Mouse (Mus musculus): ENCODE measurements at regions not wholly inside any gene's neighbourhood (a gene's known extent, or its start where the extent isn't known, plus 50 kb on each side); places are given as distances from the start of the nearest gene placed in this dataset.

- no peak overlapping the region for H3K9ac ChIP-seq (replicated peaks; ENCODE audit: low read depth, low read length)
- H3K27ac ChIP-seq (ENCODE audit: low read depth, low read length), result no peak overlapping the region
- no peak for ATAC-seq (ENCODE audit: low read depth)
- H3K4me3 ChIP-seq (ENCODE audit: low read depth, low read length), result no peak overlapping the region
- H3K4me1 ChIP-seq (ENCODE audit: control insufficient read depth, insufficient read depth, low read length), result peaks cover 21% of the 10 kb centered on the region; the same call in 1 of the 2 replicates
- H3K36me3 ChIP-seq (ENCODE audit: control insufficient read depth, insufficient read depth, low read length), result no peaks in the 10 kb centered on the region
- H3K27me3 ChIP-seq (ENCODE audit: control insufficient read depth, insufficient read depth, low read length), result no peaks in the 10 kb centered on the region
- WGBS, result 83% methylated on average over 3 of the region's 3 CpGs
- no peak overlapping the region for H3K4me2 ChIP-seq (ENCODE audit: low read depth, low read length)
- no peaks in the 10 kb centered on the region for H3K9me3 ChIP-seq (ENCODE audit: control insufficient read depth, low read length)
These were observed 155.7 kb upstream of the Ccdc122 start for GRCm38 (mm10) chr14:76880851-76881250.

- 83% methylated on average over 5 of the region's 5 CpGs for WGBS
- H3K4me3 ChIP-seq (ENCODE audit: low read depth, low read length), result no peak overlapping the region
- H3K36me3 ChIP-seq (ENCODE audit: control insufficient read depth, insufficient read depth, low read length), result no peaks in the 10 kb centered on the region
- no peak for ATAC-seq (ENCODE audit: low read depth)
- H3K27ac ChIP-seq (ENCODE audit: low read depth, low read length), result no peak overlapping the region
- H3K9me3 ChIP-seq (ENCODE audit: control insufficient read depth, low read length), result no peaks in the 10 kb centered on the region
- no peak overlapping the region for H3K9ac ChIP-seq (replicated peaks; ENCODE audit: low read depth, low read length)
- no peak overlapping the region for H3K4me2 ChIP-seq (ENCODE audit: low read depth, low read length)
- H3K27me3 ChIP-seq (ENCODE audit: control insufficient read depth, insufficient read depth, low read length), result no peaks in the 10 kb centered on the region
- H3K4me1 ChIP-seq (ENCODE audit: control insufficient read depth, insufficient read depth, low read length), result peaks cover 16% of the 10 kb centered on the region; the same call in 1 of the 2 replicates
These were observed 159.3 kb upstream of the Ccdc122 start for GRCm38 (mm10) chr14:76877306-76877705.

GRCm38 (mm10) chr14:76876015-76876414 lies 160.6 kb upstream of the Ccdc122 start:
- no peaks in the 10 kb centered on the region for H3K27me3 ChIP-seq (ENCODE audit: control insufficient read depth, insufficient read depth, low read length)
- H3K4me2 ChIP-seq (ENCODE audit: low read depth, low read length), result no peak overlapping the region
- H3K9ac ChIP-seq (replicated peaks; ENCODE audit: low read depth, low read length), result no peak overlapping the region
- H3K36me3 ChIP-seq (ENCODE audit: control insufficient read depth, insufficient read depth, low read length), result no peaks in the 10 kb centered on the region
- no peak overlapping the region for H3K27ac ChIP-seq (ENCODE audit: low read depth, low read length)
- H3K4me3 ChIP-seq (ENCODE audit: low read depth, low read length), result no peak overlapping the region
- H3K4me1 ChIP-seq (ENCODE audit: control insufficient read depth, insufficient read depth, low read length), result peaks cover 14% of the 10 kb centered on the region; the same call in 1 of the 2 replicates
- H3K9me3 ChIP-seq (ENCODE audit: control insufficient read depth, low read length), result no peaks in the 10 kb centered on the region
- whole genome bisulfite sequencing, result 55% methylated on average over 7 of the region's 7 CpGs
- ATAC-seq (ENCODE audit: low read depth), result peak; percentile 42; the same call in 1 of the 2 replicates

GRCm38 (mm10) chr14:76875266-76875900 lies 161.2 kb upstream of the Ccdc122 start:
- peaks cover 14% of the 10 kb centered on the region; the same call in 1 of the 2 replicates for H3K4me1 ChIP-seq (ENCODE audit: control insufficient read depth, insufficient read depth, low read length)
- H3K36me3 ChIP-seq (ENCODE audit: control insufficient read depth, insufficient read depth, low read length), result no peaks in the 10 kb centered on the region
- H3K9ac ChIP-seq (replicated peaks; ENCODE audit: low read depth, low read length), result no peak overlapping the region
- WGBS, result 45% methylated on average over 8 of the region's 8 CpGs
- H3K4me2 ChIP-seq (ENCODE audit: low read depth, low read length), result no peak overlapping the region
- peak overlapping the region; percentile 66; the same call in 1 of the 2 replicates for H3K27ac ChIP-seq (ENCODE audit: low read depth, low read length)
- H3K27me3 ChIP-seq (ENCODE audit: control insufficient read depth, insufficient read depth, low read length), result no peaks in the 10 kb centered on the region
- no peaks in the 10 kb centered on the region for H3K9me3 ChIP-seq (ENCODE audit: control insufficient read depth, low read length)
- peak; percentile 29; the same call in 1 of the 2 replicates for ATAC-seq (ENCODE audit: low read depth)
- H3K4me3 ChIP-seq (ENCODE audit: low read depth, low read length), result no peak overlapping the region

- ATAC-seq (ENCODE audit: low read depth), result peak; percentile 81
- peak overlapping the region; percentile 66; the same call in 1 of the 2 replicates for H3K27ac ChIP-seq (ENCODE audit: low read depth, low read length)
- no peak overlapping the region for H3K9ac ChIP-seq (replicated peaks; ENCODE audit: low read depth, low read length)
These were observed 161.9 kb upstream of the Ccdc122 start for GRCm38 (mm10) chr14:76874542-76875265.

GRCm38 (mm10) chr14:76873684-76874083 lies 162.9 kb upstream of the Ccdc122 start:
- Histone ChIP-seq H3K4me3 (ENCODE audit: low read depth, low read length) (no peak overlapping the region), H3K9ac (replicated peaks; ENCODE audit: low read depth, low read length) (no peak overlapping the region), H3K27me3 (ENCODE audit: control insufficient read depth, insufficient read depth, low read length) (no peaks in the 10 kb centered on the region), H3K4me2 (ENCODE audit: low read depth, low read length) (no peak overlapping the region), H3K36me3 (ENCODE audit: control insufficient read depth, insufficient read depth, low read length) (no peaks in the 10 kb centered on the region), H3K27ac (ENCODE audit: low read depth, low read length) (no peak overlapping the region), H3K4me1 (ENCODE audit: control insufficient read depth, insufficient read depth, low read length) (peaks cover 14% of the 10 kb centered on the region; the same call in 1 of the 2 replicates), H3K9me3 (ENCODE audit: control insufficient read depth, low read length) (0 out of 2 replicates have a peak, but pooled peaks cover 5% of the 10 kb centered on the region)
- ATAC-seq (ENCODE audit: low read depth), result no peak
- WGBS, result 81% methylated on average over 5 of the region's 5 CpGs

More at GRCm38 (mm10) chr14:76874542-76875265, 161.9 kb upstream of the Ccdc122 start:
- no peaks in the 10 kb centered on the region for H3K9me3 ChIP-seq (ENCODE audit: control insufficient read depth, low read length)
- H3K4me2 ChIP-seq (ENCODE audit: low read depth, low read length), result no peak overlapping the region
- no peaks in the 10 kb centered on the region for H3K36me3 ChIP-seq (ENCODE audit: control insufficient read depth, insufficient read depth, low read length)
- peaks cover 14% of the 10 kb centered on the region; the same call in 1 of the 2 replicates for H3K4me1 ChIP-seq (ENCODE audit: control insufficient read depth, insufficient read depth, low read length)
- no peaks in the 10 kb centered on the region for H3K27me3 ChIP-seq (ENCODE audit: control insufficient read depth, insufficient read depth, low read length)
- H3K4me3 ChIP-seq (ENCODE audit: low read depth, low read length), result no peak overlapping the region
- 20% methylated on average over 8 of the region's 8 CpGs for WGBS

GRCm38 (mm10) chr14:76872976-76873375 lies 163.6 kb upstream of the Ccdc122 start:
- Histone ChIP-seq H3K9me3 (ENCODE audit: control insufficient read depth, low read length) (0 out of 2 replicates have a peak, but pooled peaks cover 5% of the 10 kb centered on the region), H3K4me2 (ENCODE audit: low read depth, low read length) (no peak overlapping the region), H3K27me3 (ENCODE audit: control insufficient read depth, insufficient read depth, low read length) (no peaks in the 10 kb centered on the region), H3K4me1 (ENCODE audit: control insufficient read depth, insufficient read depth, low read length) (peaks cover 14% of the 10 kb centered on the region; the same call in 1 of the 2 replicates), H3K4me3 (ENCODE audit: low read depth, low read length) (no peak overlapping the region), H3K9ac (replicated peaks; ENCODE audit: low read depth, low read length) (no peak overlapping the region), H3K36me3 (ENCODE audit: control insufficient read depth, insufficient read depth, low read length) (no peaks in the 10 kb centered on the region), H3K27ac (ENCODE audit: low read depth, low read length) (no peak overlapping the region)
- ATAC-seq (ENCODE audit: low read depth), result no peak
- WGBS, result 95% methylated on average over 6 of the region's 6 CpGs

GRCm38 (mm10) chr14:76872510-76872909 lies 164.1 kb upstream of the Ccdc122 start:
- ATAC-seq (ENCODE audit: low read depth), result no peak
- no peaks in the 10 kb centered on the region for H3K36me3 ChIP-seq (ENCODE audit: control insufficient read depth, insufficient read depth, low read length)
- H3K27me3 ChIP-seq (ENCODE audit: control insufficient read depth, insufficient read depth, low read length), result no peaks in the 10 kb centered on the region
- no peak overlapping the region for H3K4me3 ChIP-seq (ENCODE audit: low read depth, low read length)
- H3K27ac ChIP-seq (ENCODE audit: low read depth, low read length), result no peak overlapping the region
- peaks cover 14% of the 10 kb centered on the region; the same call in 1 of the 2 replicates for H3K4me1 ChIP-seq (ENCODE audit: control insufficient read depth, insufficient read depth, low read length)
- H3K9ac ChIP-seq (replicated peaks; ENCODE audit: low read depth, low read length), result no peak overlapping the region
- WGBS, result 83% methylated on average over 7 of the region's 7 CpGs
- no peak overlapping the region for H3K4me2 ChIP-seq (ENCODE audit: low read depth, low read length)
- 0 out of 2 replicates have a peak, but pooled peaks cover 5% of the 10 kb centered on the region for H3K9me3 ChIP-seq (ENCODE audit: control insufficient read depth, low read length)

- ATAC-seq (ENCODE audit: low read depth), result no peak
- Histone ChIP-seq H3K4me2 (ENCODE audit: low read depth, low read length) (no peak overlapping the region), H3K9ac (replicated peaks; ENCODE audit: low read depth, low read length) (no peak overlapping the region), H3K36me3 (ENCODE audit: control insufficient read depth, insufficient read depth, low read length) (no peaks in the 10 kb centered on the region), H3K4me1 (ENCODE audit: control insufficient read depth, insufficient read depth, low read length) (peaks cover 1% of the 10 kb centered on the region; the same call in 1 of the 2 replicates), H3K9me3 (ENCODE audit: control insufficient read depth, low read length) (0 out of 2 replicates have a peak, but pooled peaks cover 5% of the 10 kb centered on the region), H3K4me3 (ENCODE audit: low read depth, low read length) (no peak overlapping the region), H3K27ac (ENCODE audit: low read depth, low read length) (no peak overlapping the region), H3K27me3 (ENCODE audit: control insufficient read depth, insufficient read depth, low read length) (no peaks in the 10 kb centered on the region)
- 85% methylated on average over 3 of the region's 3 CpGs for WGBS
These were observed 167.7 kb upstream of the Ccdc122 start for GRCm38 (mm10) chr14:76868831-76869230.

All from neural tube, embryonic 14.5 days (tissue).